Mouse (Mus musculus) liver, embryonic 14.5 days (tissue): ENCODE measurements at regions not wholly inside any gene's neighbourhood (a gene's known extent, or its start where the extent isn't known, plus 50 kb on each side); places are given as distances from the start of the nearest gene placed in this dataset.

Experiments used
- ATAC-seq: fragments of 200-750 bp; cut with Nextera tagmentation; 2 replicates; pipeline ENCODE4 v1.8.0; 2017; ENCODE audit warnings: moderate number of reproducible peaks, mild to moderate bottlenecking, moderate library complexity; ENCODE audit not compliant: insufficient read depth
- DNase-seq, 3 experiments: peaks; one replicate each; pipeline ENCODE4 v3.0.0-alpha.2; 2012 to 2013; ENCODE audit warnings: low read depth in 3 of 3, low spot score in 3 of 3
- H3K27ac ChIP-seq: fragments of 300-500 bp; sonication (generic); 2 replicates; pipeline ENCODE4 v1.5.1; 2014; ENCODE audit warnings: moderate library complexity, mild to moderate bottlenecking, control low read depth, inconsistent platforms
- H3K27me3 ChIP-seq: fragments of 300-500 bp; sonication (generic); 2 replicates; pipeline ENCODE4 v1.6.1; 2014; ENCODE audit warnings: mild to moderate bottlenecking, low read length, moderate library complexity; ENCODE audit not compliant: control insufficient read depth, insufficient read depth
- H3K36me3 ChIP-seq: fragments of 300-500 bp; sonication (generic); replicated peaks from 2 replicates; pipeline ENCODE4 v1.6.1; 2014; ENCODE audit warnings: low read depth; ENCODE audit not compliant: control insufficient read depth, insufficient read depth
- H3K4me1 ChIP-seq, 2 experiments: fragments of 200-500 bp in 1 of 2; fragments of 300-500 bp in 1 of 2; sonication (generic) in 1 of 2; replicated peaks; 2 replicates each; pipeline ENCODE4 v1.6.1; 2012 to 2014; ENCODE audit warnings: antibody characterized with exemption in 1 of 2, inconsistent platforms in 1 of 2, low read length in 1 of 2; ENCODE audit not compliant: control insufficient read depth in 2 of 2, insufficient read depth in 2 of 2
- H3K4me2 ChIP-seq: fragments of 300-500 bp; sonication (generic); 2 replicates; pipeline ENCODE4 v1.6.1; 2014; ENCODE audit warnings: low read depth, mild to moderate bottlenecking, control low read depth, moderate library complexity
- H3K4me3 ChIP-seq, 2 experiments: fragments of 200-500 bp in 1 of 2; fragments of 300-500 bp in 1 of 2; sonication (generic) in 1 of 2; 2 replicates each; pipeline ENCODE4 v1.5.1; 2012 to 2014; ENCODE audit warnings: low read depth in 2 of 2, low read length in 2 of 2, mild to moderate bottlenecking in 2 of 2, control low read depth in 1 of 2, inconsistent platforms in 1 of 2, moderate library complexity in 1 of 2; ENCODE audit not compliant: insufficient read depth in 1 of 2
- H3K9ac ChIP-seq: fragments of 300-500 bp; sonication (generic); replicated peaks from 2 replicates; pipeline ENCODE4 v1.6.1; 2014; ENCODE audit warnings: mild to moderate bottlenecking, control low read depth, moderate library complexity
- H3K9me3 ChIP-seq: fragments of 300-500 bp; sonication (generic); 2 replicates; pipeline ENCODE4 v1.6.1; 2016; ENCODE audit warnings: low read length, mixed read lengths; ENCODE audit not compliant: control insufficient read depth
- CTCF ChIP-seq: IDR thresholded peaks from 2 replicates; pipeline ENCODE4 v1.5.1; 2016; ENCODE audit warnings: antibody characterized with exemption, low read depth, control low read depth
- EP300 ChIP-seq: IDR thresholded peaks from 2 replicates; pipeline ENCODE4 v1.6.1; 2016; ENCODE audit warnings: antibody characterized with exemption, low read depth
- WGBS: fragments of 180-500 bp; shearing (Covaris S2); extraction: QIAGEN DNeasy Blood & Tissue Kit; methylation state at CpG from one replicate; pipeline ENCODE4 v1.1.7; 2014; ENCODE audit not compliant: insufficient replicate concordance; 5-methylcytosine and 5-hydroxymethylcytosine counted together

GRCm38 (mm10) chr11:31801575-31801974 lies 70.4 kb upstream of the Cpeb4 start:
- Histone ChIP-seq H3K27me3 (no peaks in the 10 kb centered on the region), H3K9ac (no peak overlapping the region), H3K4me2 (no peak overlapping the region), H3K4me3 (no peak overlapping the region), H3K27ac (no peak overlapping the region; the same call in 1 of the 2 replicates), H3K4me1 (peaks cover 31 to 38% of the 10 kb centered on the region in 2 experiments), H3K9me3 (peaks cover 3% of the 10 kb centered on the region; the same call in 1 of the 2 replicates), H3K36me3 (no peaks in the 10 kb centered on the region)
- DNase-seq: no peak
- TF ChIP-seq CTCF: no peak
- no peak for TF ChIP-seq EP300
- ATAC-seq: no peak
- 82% methylated on average over 4 of the region's 4 CpGs for WGBS

GRCm38 (mm10) chr11:31803319-31803891 lies 68.6 kb upstream of the Cpeb4 start:
- Histone ChIP-seq H3K4me3 (peak overlapping the region in 1 of 2 experiments; percentile 23; a peak in 1 of 4 replicates), H3K9ac (peak overlapping the region; percentile 73), H3K4me1 (peaks cover 45 to 46% of the 10 kb centered on the region in 2 experiments), H3K9me3 (peaks cover 3% of the 10 kb centered on the region; the same call in 1 of the 2 replicates), H3K4me2 (peak overlapping the region; percentile 64), H3K27me3 (no peaks in the 10 kb centered on the region), H3K27ac (peak overlapping the region; percentile 91), H3K36me3 (no peaks in the 10 kb centered on the region)
- 19% methylated on average over 3 of the region's 3 CpGs for WGBS
- ATAC-seq: peak; percentile 86
- DNase-seq: peak; percentile 74 to 78 (median 75)
- TF ChIP-seq EP300 (no peak), CTCF (no peak)

- WGBS: 90% methylated on average over 6 of the region's 6 CpGs
- Histone ChIP-seq H3K9me3 (peaks cover 3% of the 10 kb centered on the region; the same call in 1 of the 2 replicates), H3K4me1 (peaks cover 46 to 51% of the 10 kb centered on the region in 2 experiments), H3K4me2 (no peak overlapping the region), H3K27ac (peak overlapping the region; percentile 91), H3K27me3 (no peaks in the 10 kb centered on the region), H3K9ac (no peak overlapping the region; the same call in 1 of the 2 replicates), H3K4me3 (no peak overlapping the region), H3K36me3 (no peaks in the 10 kb centered on the region)
- ATAC-seq: no peak
- DNase-seq: no peak
- TF ChIP-seq CTCF (no peak), EP300 (no peak)
Observed at GRCm38 (mm10) chr11:31804518-31804917, 67.5 kb upstream of the Cpeb4 start.

- WGBS: 68% methylated on average over 8 of the region's 8 CpGs
- peaks cover 3% of the 10 kb centered on the region; the same call in 1 of the 2 replicates for H3K9me3 ChIP-seq
- H3K4me3 ChIP-seq: no peak overlapping the region
- ATAC-seq (no peak), DNase-seq (no peak)
- H3K27ac ChIP-seq: peak overlapping the region; percentile 58
- H3K9ac ChIP-seq: peak overlapping the region; percentile 40; the same call in 1 of the 2 replicates
- H3K36me3 ChIP-seq: no peaks in the 10 kb centered on the region
- no peak overlapping the region for H3K4me2 ChIP-seq
- H3K4me1 ChIP-seq: peaks cover 64 to 70% of the 10 kb centered on the region in 2 experiments
- H3K27me3 ChIP-seq: no peaks in the 10 kb centered on the region
- TF ChIP-seq EP300: no peak
Observed at GRCm38 (mm10) chr11:31807461-31808215, 64.4 kb upstream of the Cpeb4 start.

GRCm38 (mm10) chr11:31808216-31808838 lies 63.7 kb upstream of the Cpeb4 start:
- Histone ChIP-seq H3K4me1 (peaks cover 63 to 66% of the 10 kb centered on the region in 2 experiments), H3K27ac (peak overlapping the region; percentile 58), H3K9ac (no peak overlapping the region; the same call in 1 of the 2 replicates), H3K36me3 (no peaks in the 10 kb centered on the region), H3K9me3 (peaks cover 3% of the 10 kb centered on the region; the same call in 1 of the 2 replicates), H3K4me3 (no peak overlapping the region), H3K4me2 (no peak overlapping the region), H3K27me3 (no peaks in the 10 kb centered on the region)
- 68% methylated on average over 5 of the region's 5 CpGs for WGBS
- TF ChIP-seq EP300: no peak
- TF ChIP-seq CTCF: no peak
- ATAC-seq (no peak), DNase-seq (no peak)
